Mouse (Mus musculus): ENCODE data around the gene Tmub1.

GRCm38 (mm10) chr5:24416222-24416736 is 31.4 kb downstream of the Tmub1 start:
- peak; percentile 46; the same call in 1 of the 2 replicates for TF ChIP-seq CTCF (IDR thresholded peaks at IDR 0.05; ENCODE audit: extremely low read depth, insufficient read depth, insufficient read length, insufficient replicate concordance)
- TF ChIP-seq POLR2A (IDR thresholded peaks at IDR 0.05; ENCODE audit: low read depth, low read length): no peak
